In the genomic region with DNA sequence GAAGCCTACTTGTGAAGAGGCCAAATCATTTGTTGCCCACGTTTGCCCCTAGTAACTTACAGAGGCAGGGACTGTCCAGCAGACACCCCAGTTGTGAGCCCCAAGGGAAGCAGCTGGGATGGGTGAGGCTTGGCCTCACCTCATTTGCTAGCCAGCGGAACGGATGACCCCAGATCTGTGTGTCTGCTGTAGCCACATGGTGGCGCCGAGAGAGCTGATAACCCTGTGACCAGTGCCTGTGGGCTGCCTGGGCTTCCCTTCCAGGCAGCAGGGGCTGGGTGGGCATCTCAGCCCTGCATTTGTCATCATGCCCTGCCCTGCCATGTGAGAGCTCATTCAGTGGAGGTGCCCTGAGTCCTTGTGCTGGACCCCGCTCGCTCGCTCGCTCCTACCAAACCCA, we compare ENCODE assay signal across 12 mouse cellular contexts. TPM values are rescaled to one million over a fixed set of nuclear protein-coding genes. Genes with fewer than 3 reads are reported as not detected.
DNase-seq lines count a peak whose midpoint lies in the region; ATAC-seq and TF ChIP-seq lines count a peak whose summit lies in the region.
"Had no signal": no experiment of that assay in that cellular context is flagged by ENCODE, and none has a peak within 500 bp of the region (broad histone marks: within the 10 kb centered on the region; RNA-seq: fewer than 3 reads in every experiment).

No protein-coding gene starts in this region.

- H3K36me3 ChIP-seq in kidney, postnatal 0 days (ENCODE audit: insufficient read depth, low read length) = 0 out of 2 replicates have a peak, but pooled peaks cover 5% of the 10 kb centered on the region
- H3K36me3 ChIP-seq in kidney, embryonic 16.5 days (ENCODE audit: insufficient read depth, low read length) = 0 out of 2 replicates have a peak, but pooled peaks cover 5% of the 10 kb centered on the region
- no peaks in the 10 kb centered on the region; the same call in 1 of the 2 replicates for H3K36me3 ChIP-seq in kidney, embryonic 14.5 days (ENCODE audit: control insufficient read depth, insufficient read depth, low read length)
- H3K36me3 ChIP-seq: lung, embryonic 15.5 days had no signal

- H3K4me2 ChIP-seq in kidney, postnatal 0 days (ENCODE audit: low read length) = no peak overlapping the region
- H3K4me2 ChIP-seq in kidney, embryonic 16.5 days (replicated peaks; ENCODE audit: low read depth, low read length) = no peak overlapping the region
- H3K4me2 ChIP-seq in kidney, embryonic 14.5 days (replicated peaks; ENCODE audit: low read depth, low read length) = no peak overlapping the region
- H3K4me2 ChIP-seq: embryonic facial prominence, embryonic 15.5 days; lung, embryonic 15.5 days had no signal

- H3K9me3 ChIP-seq in kidney, postnatal 0 days (replicated peaks; ENCODE audit: low read length) = no peaks in the 10 kb centered on the region
- H3K9me3 ChIP-seq in kidney, embryonic 16.5 days (ENCODE audit: low read length) = no peaks in the 10 kb centered on the region
- H3K9me3 ChIP-seq in kidney, embryonic 14.5 days (ENCODE audit: control insufficient read depth, low read length) = no peaks in the 10 kb centered on the region
- H3K9me3 ChIP-seq: embryonic facial prominence, embryonic 15.5 days; lung, embryonic 15.5 days had no signal

- H3K4me3 ChIP-seq in kidney, postnatal 0 days (replicated peaks; ENCODE audit: low read depth, low read length) = no peak overlapping the region
- no peak overlapping the region for H3K4me3 ChIP-seq in kidney, embryonic 16.5 days (ENCODE audit: low read length)
- H3K4me3 ChIP-seq in kidney, embryonic 14.5 days (ENCODE audit: low read length) = no peak overlapping the region
- H3K4me3 ChIP-seq: embryonic facial prominence, embryonic 15.5 days; lung, embryonic 15.5 days; myocyte had no signal

- peak; percentile 35; the same call in 1 of the 2 replicates for TF ChIP-seq CTCF in kidney, postnatal 0 days (IDR thresholded peaks at IDR 0.05; ENCODE audit: low read depth)

- no peaks in the 10 kb centered on the region for H3K4me1 ChIP-seq in kidney, postnatal 0 days (replicated peaks; ENCODE audit: insufficient read depth, low read length)
- H3K4me1 ChIP-seq in kidney, embryonic 16.5 days (ENCODE audit: insufficient read depth, low read length) = no peaks in the 10 kb centered on the region
- 0 out of 2 replicates have a peak, but pooled peaks cover 5% of the 10 kb centered on the region for H3K4me1 ChIP-seq in kidney, embryonic 14.5 days (ENCODE audit: control insufficient read depth, insufficient read depth, low read length)
- H3K4me1 ChIP-seq: embryonic facial prominence, embryonic 15.5 days; lung, embryonic 15.5 days had no signal

- no peak for DNase-seq in kidney, postnatal 0 days (ENCODE audit: low spot score)
- DNase-seq in B cell, adult 2 months = peak; percentile 12 to 19
- peak; percentile 34 for DNase-seq in ZHBTc4 (ENCODE audit: low read depth, low spot score)
- DNase-seq in c-Kit-positive CD71-positive TER-119-positive erythroid progenitor cells, embryonic 14.5 days (ENCODE audit: low spot score) = no peak
- no peak for DNase-seq in right cerebral cortex, postnatal 14 days
- DNase-seq: kidney, adult 18-20 months had no signal

- 72% methylated on average over 9 of the region's 9 CpGs for WGBS in kidney, postnatal 0 days
- WGBS in kidney, embryonic 16.5 days = 55% methylated on average over 9 of the region's 9 CpGs
- 67% methylated on average over 9 of the region's 9 CpGs for WGBS in kidney, embryonic 14.5 days

- no peak overlapping the region for H3K27ac ChIP-seq in kidney, postnatal 0 days
- no peak overlapping the region for H3K27ac ChIP-seq in kidney, embryonic 16.5 days (ENCODE audit: low read length)
- no peak overlapping the region for H3K27ac ChIP-seq in kidney, embryonic 14.5 days (ENCODE audit: low read depth, low read length)
- H3K27ac ChIP-seq: embryonic facial prominence, embryonic 15.5 days; lung, embryonic 15.5 days had no signal

- H3K9ac ChIP-seq in kidney, postnatal 0 days (ENCODE audit: low read depth, low read length) = no peak overlapping the region
- H3K9ac ChIP-seq in kidney, embryonic 16.5 days (replicated peaks; ENCODE audit: low read length) = no peak overlapping the region
- no peak overlapping the region for H3K9ac ChIP-seq in kidney, embryonic 14.5 days (ENCODE audit: low read depth, low read length)
- H3K9ac ChIP-seq: embryonic facial prominence, embryonic 15.5 days; lung, embryonic 15.5 days had no signal

- ATAC-seq in kidney, postnatal 0 days (replicated peaks; ENCODE audit: low FRiP score, low read depth) = no peak
- no peak for ATAC-seq in kidney, embryonic 16.5 days (ENCODE audit: low FRiP score, low TSS enrichment)
- ATAC-seq in megakaryocyte progenitor cell, adult 5-6 weeks (replicated peaks; ENCODE audit: poor library complexity) = peak; percentile 46; the same call in 1 of the 2 replicates
- no peak for ATAC-seq in kidney, embryonic 14.5 days (ENCODE audit: low FRiP score, low TSS enrichment)

- no peaks in the 10 kb centered on the region for H3K27me3 ChIP-seq in kidney, postnatal 0 days (ENCODE audit: insufficient read depth, low read length)
- no peaks in the 10 kb centered on the region for H3K27me3 ChIP-seq in kidney, embryonic 16.5 days (ENCODE audit: insufficient read depth, low read length)
- H3K27me3 ChIP-seq in kidney, embryonic 14.5 days (ENCODE audit: control insufficient read depth, insufficient read depth, low read length) = 0 out of 2 replicates have a peak, but pooled peaks cover 3% of the 10 kb centered on the region
- H3K27me3 ChIP-seq: embryonic facial prominence, embryonic 15.5 days; lung, embryonic 15.5 days had no signal

RNA-seq across cellular contexts. Expression of a gene that starts 44.2 kb away (rescaled TPM):
- 3.0 and 3.2 TPM in 2 replicates for polyA plus RNA-seq in kidney, postnatal 0 days (2015; fragmentation: Nextera tagmentation; extraction: Ambion mirVana)
- 3.4 and 3.7 TPM in 2 replicates for polyA plus RNA-seq in kidney, embryonic 16.5 days (2015; fragmentation: Nextera tagmentation; extraction: Ambion mirVana)
- total RNA-seq in megakaryocyte progenitor cell, adult 5-6 weeks (2015) = 0.12 and 0.39 TPM in 2 replicates
- total RNA-seq in megakaryocyte progenitor cell, adult 5-6 weeks (2017) = 0.03 and 0.29 TPM in 2 replicates
- polyA plus RNA-seq in kidney, embryonic 14.5 days (2014; fragmentation: Nextera tagmentation; extraction: Ambion mirVana) = 5.7 and 6.2 TPM in 2 replicates

Comparison
In these comparisons a context has a peak if more than half of its experiments do, and no peak if none do; other contexts are left out.
1. DNase-seq: peak in B cell, adult 2 months (2 of 2) and ZHBTc4 (single experiment); none in kidney, postnatal 0 days (single experiment), c-Kit-positive CD71-positive TER-119-positive erythroid progenitor cells, embryonic 14.5 days (single experiment) and right cerebral cortex, postnatal 14 days (single experiment).